Mouse (Mus musculus): ENCODE measurements around the gene Gm44805.

DNA sequence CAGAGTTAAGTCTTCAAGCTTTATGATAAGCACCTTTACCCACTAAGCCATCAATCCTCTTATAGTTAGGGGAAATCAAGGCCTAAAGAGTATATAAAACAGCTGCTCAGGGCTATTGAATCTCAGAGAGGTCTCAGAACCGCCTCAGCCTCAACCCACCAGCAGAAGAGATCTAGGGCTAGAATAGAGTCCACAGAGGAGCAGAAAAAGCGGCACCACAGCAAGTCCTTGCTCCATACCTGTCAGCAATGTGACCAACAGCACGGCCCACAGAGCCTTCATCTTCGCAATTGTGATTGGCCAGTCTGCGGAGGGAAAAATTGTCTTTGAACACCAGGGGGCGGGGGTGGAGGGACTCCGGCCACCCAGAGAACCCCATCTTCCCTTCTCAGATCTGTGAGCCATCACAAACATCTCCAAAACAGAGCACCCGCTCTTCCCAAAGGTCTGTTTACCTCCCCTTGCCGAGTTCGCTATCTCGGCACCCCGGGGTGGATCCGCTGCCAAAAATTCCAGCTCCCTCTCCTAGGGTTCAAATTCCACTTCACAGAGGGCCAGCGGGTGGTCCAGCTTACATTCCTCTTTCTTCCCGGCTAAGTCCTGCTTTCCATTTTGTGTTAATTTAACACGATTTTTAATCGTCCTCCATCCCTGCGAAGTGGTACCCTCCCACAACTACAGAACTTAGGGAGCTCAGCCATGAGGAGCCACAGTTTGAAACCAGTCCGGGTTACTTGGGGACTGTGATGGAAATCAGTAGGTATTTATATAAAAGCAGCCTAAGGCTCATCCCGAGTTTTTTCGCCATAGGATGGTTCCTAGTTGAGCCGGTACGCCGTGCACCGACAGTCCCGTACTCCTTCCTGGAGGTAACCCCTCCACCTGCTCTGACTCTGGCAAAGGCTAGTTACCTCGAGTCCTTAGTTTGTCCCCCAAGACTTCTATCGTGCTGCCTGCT lies 17.0 kb upstream of the Gm44805 start:
- TF ChIP-seq CTCF (IDR thresholded peaks at IDR 0.05) (peak; percentile 54), EP300 (IDR thresholded peaks at IDR 0.05) (no peak)
